Mouse (Mus musculus): ENCODE data around the gene Lst1. TPM values are rescaled to one million over a fixed set of nuclear protein-coding genes. Genes with fewer than 3 reads are reported as not detected.

Lst1 gene
- 17.5 and 19.3 TPM in 2 replicates for polyA plus RNA-seq (2015; fragmentation: Nextera tagmentation; extraction: Ambion mirVana)

GRCm38 (mm10) chr17:35187959-35188610 lies at the start of gene Lst1:
Gene Lst1, minus strand, starts transcription at chr17:35188439.
- no peaks in the 10 kb centered on the region for H3K36me3 ChIP-seq (ENCODE audit: control insufficient read depth, insufficient read depth, low read length)
- no peak within 1 kb of the TSS for H3K4me3 ChIP-seq (ENCODE audit: low read depth, low read length)
- no peaks in the 10 kb centered on the region for H3K4me1 ChIP-seq (replicated peaks; ENCODE audit: control insufficient read depth, insufficient read depth)
- 49% methylated on average over 7 of the region's 7 CpGs for WGBS
- H3K27me3 ChIP-seq (ENCODE audit: control insufficient read depth, insufficient read depth, low read length): no peaks in the 10 kb centered on the region
- H3K4me2 ChIP-seq (replicated peaks; ENCODE audit: low read depth): no peak within 1 kb of the TSS
- DNase-seq (ENCODE audit: low spot score) (no peak), ATAC-seq (ENCODE audit: low FRiP score, low TSS enrichment) (0 out of 2 replicates have a peak, but pooled peaks have one; percentile 14)
- no peak within 1 kb of the TSS for H3K27ac ChIP-seq (replicated peaks)
- TF ChIP-seq CTCF (IDR thresholded peaks at IDR 0.05; ENCODE audit: low read depth) (no peak), EP300 (optimal IDR thresholded peaks at IDR 0.05) (no peak)
- no peaks in the 10 kb centered on the region for H3K9me3 ChIP-seq (ENCODE audit: control insufficient read depth, low read length)
- no peak within 1 kb of the TSS for H3K9ac ChIP-seq (ENCODE audit: low read length)

GRCm38 (mm10) chr17:35237504-35237903 lies 49.3 kb upstream of the Lst1 start:
- H3K4me2 ChIP-seq (replicated peaks; ENCODE audit: low read depth): no peak overlapping the region
- DNase-seq (ENCODE audit: low spot score): no peak
- no peaks in the 10 kb centered on the region for H3K36me3 ChIP-seq (ENCODE audit: control insufficient read depth, insufficient read depth, low read length)
- WGBS: 90% methylated on average over 12 of the region's 12 CpGs
- no peaks in the 10 kb centered on the region for H3K27me3 ChIP-seq (ENCODE audit: control insufficient read depth, insufficient read depth, low read length)
- H3K27ac ChIP-seq (replicated peaks): no peak overlapping the region
- H3K9ac ChIP-seq (ENCODE audit: low read length): no peak overlapping the region
- no peak overlapping the region for H3K4me3 ChIP-seq (ENCODE audit: low read depth, low read length)
- H3K4me1 ChIP-seq (replicated peaks; ENCODE audit: control insufficient read depth, insufficient read depth): peaks cover 6% of the 10 kb centered on the region
- no peaks in the 10 kb centered on the region for H3K9me3 ChIP-seq (ENCODE audit: control insufficient read depth, low read length)
- no peak for ATAC-seq (ENCODE audit: low FRiP score, low TSS enrichment)
- TF ChIP-seq CTCF (IDR thresholded peaks at IDR 0.05; ENCODE audit: low read depth) (no peak), EP300 (optimal IDR thresholded peaks at IDR 0.05) (no peak)

GRCm38 (mm10) chr17:35236996-35237395 lies 48.8 kb upstream of the Lst1 start:
- ATAC-seq (ENCODE audit: low FRiP score, low TSS enrichment) (no peak), DNase-seq (ENCODE audit: low spot score) (no peak)
- H3K4me2 ChIP-seq (replicated peaks; ENCODE audit: low read depth): no peak overlapping the region
- WGBS: 74% methylated on average over 9 of the region's 9 CpGs
- no peak overlapping the region for H3K9ac ChIP-seq (ENCODE audit: low read length)
- no peak overlapping the region for H3K4me3 ChIP-seq (ENCODE audit: low read depth, low read length)
- no peak for TF ChIP-seq CTCF (IDR thresholded peaks at IDR 0.05; ENCODE audit: low read depth)
- no peak for TF ChIP-seq EP300 (optimal IDR thresholded peaks at IDR 0.05)
- peaks cover 6% of the 10 kb centered on the region for H3K4me1 ChIP-seq (replicated peaks; ENCODE audit: control insufficient read depth, insufficient read depth)
- no peaks in the 10 kb centered on the region for H3K36me3 ChIP-seq (ENCODE audit: control insufficient read depth, insufficient read depth, low read length)
- H3K9me3 ChIP-seq (ENCODE audit: control insufficient read depth, low read length): no peaks in the 10 kb centered on the region
- H3K27me3 ChIP-seq (ENCODE audit: control insufficient read depth, insufficient read depth, low read length): no peaks in the 10 kb centered on the region
- no peak overlapping the region for H3K27ac ChIP-seq (replicated peaks)

GRCm38 (mm10) chr17:35236390-35236746 lies 48.1 kb upstream of the Lst1 start:
- Histone ChIP-seq H3K27me3 (ENCODE audit: control insufficient read depth, insufficient read depth, low read length) (no peaks in the 10 kb centered on the region), H3K27ac (replicated peaks) (peak overlapping the region; percentile 97), H3K9ac (ENCODE audit: low read length) (peak overlapping the region; percentile 86), H3K4me1 (replicated peaks; ENCODE audit: control insufficient read depth, insufficient read depth) (peaks cover 6% of the 10 kb centered on the region), H3K4me3 (ENCODE audit: low read depth, low read length) (peak overlapping the region; percentile 56), H3K36me3 (ENCODE audit: control insufficient read depth, insufficient read depth, low read length) (no peaks in the 10 kb centered on the region; the same call in 1 of the 2 replicates), H3K9me3 (ENCODE audit: control insufficient read depth, low read length) (no peaks in the 10 kb centered on the region), H3K4me2 (replicated peaks; ENCODE audit: low read depth) (peak overlapping the region; percentile 91)
- peak; percentile 96 for DNase-seq (ENCODE audit: low spot score)
- TF ChIP-seq CTCF (IDR thresholded peaks at IDR 0.05; ENCODE audit: low read depth) (peak; percentile 100), EP300 (optimal IDR thresholded peaks at IDR 0.05) (no peak)
- ATAC-seq (ENCODE audit: low FRiP score, low TSS enrichment): peak; percentile 68
- under 1% methylated on average over 18 of the region's 18 CpGs for WGBS

GRCm38 (mm10) chr17:35235614-35236389 lies 47.6 kb upstream of the Lst1 start, which contains the start of gene Nfkbil1:
Gene Nfkbil1, minus strand, starts transcription at chr17:35235792.
- H3K36me3 ChIP-seq (ENCODE audit: control insufficient read depth, insufficient read depth, low read length): no peaks in the 10 kb centered on the region; the same call in 1 of the 2 replicates
- H3K4me1 ChIP-seq (replicated peaks; ENCODE audit: control insufficient read depth, insufficient read depth): peaks cover 3% of the 10 kb centered on the region
- WGBS: under 1% methylated on average over 35 of the region's 35 CpGs
- H3K4me3 ChIP-seq (ENCODE audit: low read depth, low read length): peak within 1 kb of the TSS; percentile 56
- H3K9ac ChIP-seq (ENCODE audit: low read length): peak within 1 kb of the TSS; percentile 86
- peak; percentile 91 for DNase-seq (ENCODE audit: low spot score)
- H3K27me3 ChIP-seq (ENCODE audit: control insufficient read depth, insufficient read depth, low read length): no peaks in the 10 kb centered on the region
- TF ChIP-seq CTCF (IDR thresholded peaks at IDR 0.05; ENCODE audit: low read depth) (no peak), EP300 (optimal IDR thresholded peaks at IDR 0.05) (peak; percentile 63)
- H3K27ac ChIP-seq (replicated peaks): peak within 1 kb of the TSS; percentile 97
- peak within 1 kb of the TSS; percentile 91 for H3K4me2 ChIP-seq (replicated peaks; ENCODE audit: low read depth)
- H3K9me3 ChIP-seq (ENCODE audit: control insufficient read depth, low read length): no peaks in the 10 kb centered on the region
- peak; percentile 80 for ATAC-seq (ENCODE audit: low FRiP score, low TSS enrichment)
